16 mouse cellular contexts compared by ENCODE assay signal in genomic region chr19:10367802-10368201, GRCm38 (mm10). TPM values are rescaled to one million over a fixed set of nuclear protein-coding genes. Genes with fewer than 3 reads are reported as not detected.
DNase-seq lines count a peak whose midpoint lies in the region; ATAC-seq lines count a peak whose summit lies in the region.
"Had no signal": no experiment of that assay in that cellular context is flagged by ENCODE, and none has a peak within 500 bp of the region (broad histone marks: within the 10 kb centered on the region; RNA-seq: fewer than 3 reads in every experiment).

No protein-coding gene starts in this region.

- intact Hi-C loops in left cerebral cortex, postnatal 36 days (cut with DNase I), result no loop called here

- DNase-seq in brain, adult 2 months (ENCODE audit: low read depth, low spot score), result peak; percentile 89
- DNase-seq in layer of hippocampus, postnatal 10 days (ENCODE audit: low spot score in 2 of 2), result peak; percentile 39 to 52
- peak; percentile 84 to 87 for DNase-seq in left cerebral cortex, postnatal 36 days (ENCODE audit: low spot score in 2 of 2)
- DNase-seq in cerebellum, adult 11-12 months, result no peak
- no peak for DNase-seq in kidney, adult 18-20 months
- DNase-seq in liver, result no peak
- DNase-seq: adrenal gland, adult 8-10 months; cerebellum, adult 9-11 months; kidney, postnatal 10 days; lung, postnatal 14 days had no signal

- peak; percentile 75 for ATAC-seq in frontal cortex, adult (ENCODE audit: low TSS enrichment)
- ATAC-seq: forebrain, embryonic 16.5 days; intestine, embryonic 15.5 days had no signal

RNA-seq across cellular contexts. Expression of gene Syt7, which starts 21.1 kb away (rescaled TPM):
- total RNA-seq in layer of hippocampus, postnatal 10 days (2021), result 100 to 1,000 TPM; 210 to 226 TPM
- total RNA-seq in left cerebral cortex, postnatal 36 days (2021), result 100 to 1,000 TPM; 331 to 365 TPM
- total RNA-seq: hematopoietic stem cell, adult 5-6 weeks; megakaryocyte-erythroid progenitor cell, adult 5-6 weeks; monocyte, adult 5-6 weeks had no signal

Comparison
In these comparisons a context has a peak if more than half of its experiments do, and no peak if none do; other contexts are left out.
1. DNase-seq: peak in brain, adult 2 months (single experiment), layer of hippocampus, postnatal 10 days (2 of 2) and left cerebral cortex, postnatal 36 days (2 of 2); none in cerebellum, adult 11-12 months (single experiment), kidney, adult 18-20 months (single experiment) and liver (single experiment).